In genomic region chr16:77329160-77329691, GRCm38 (mm10) we compare ENCODE assay signal across 8 mouse cellular contexts.
A peak's percentile ranks its signal among the peaks of the same experiment; 100 is the strongest.
DNase-seq lines count a peak whose midpoint lies in the region; ATAC-seq lines count a peak whose summit lies in the region.

No protein-coding gene starts in this region.

- H3K9me3 ChIP-seq in erythroblast, embryonic 14.5 days (ENCODE audit: control insufficient read depth, low read length), result no peaks in the 10 kb centered on the region
- no peaks in the 10 kb centered on the region for H3K9me3 ChIP-seq in forebrain, embryonic 12.5 days
- H3K9me3 ChIP-seq in heart, embryonic 16.5 days (replicated peaks; ENCODE audit: control insufficient read depth, low read length), result no peaks in the 10 kb centered on the region
- H3K9me3 ChIP-seq in liver, embryonic 13.5 days (replicated peaks), result no peaks in the 10 kb centered on the region
- no peaks in the 10 kb centered on the region for H3K9me3 ChIP-seq in stomach, embryonic 16.5 days (replicated peaks; ENCODE audit: control insufficient read depth, low read length)

- 5% methylated on average over 17 of the region's 17 CpGs for WGBS in forebrain, embryonic 12.5 days
- WGBS in heart, embryonic 16.5 days, result 6% methylated on average over 17 of the region's 17 CpGs
- 36% methylated on average over 17 of the region's 17 CpGs for WGBS in liver, embryonic 13.5 days (ENCODE audit: insufficient replicate concordance)
- WGBS in stomach, embryonic 16.5 days, result 3% methylated on average over 17 of the region's 17 CpGs

- H3K27ac ChIP-seq in forebrain, embryonic 12.5 days, result peak overlapping the region; percentile 93
- H3K27ac ChIP-seq in heart, embryonic 16.5 days (ENCODE audit: low read length), result peak overlapping the region; percentile 99
- peak overlapping the region; percentile 80 for H3K27ac ChIP-seq in liver, embryonic 13.5 days
- peak overlapping the region; percentile 98 for H3K27ac ChIP-seq in stomach, embryonic 16.5 days (ENCODE audit: low read length)

- H3K27me3 ChIP-seq in erythroblast, embryonic 14.5 days (ENCODE audit: control insufficient read depth), result no peaks in the 10 kb centered on the region
- no peaks in the 10 kb centered on the region for H3K27me3 ChIP-seq in forebrain, embryonic 12.5 days
- H3K27me3 ChIP-seq in heart, embryonic 16.5 days (ENCODE audit: control insufficient read depth, insufficient read depth, low read length), result no peaks in the 10 kb centered on the region
- H3K27me3 ChIP-seq in liver, embryonic 13.5 days, result no peaks in the 10 kb centered on the region
- H3K27me3 ChIP-seq in stomach, embryonic 16.5 days (ENCODE audit: control insufficient read depth, insufficient read depth, low read length), result no peaks in the 10 kb centered on the region

- no peaks in the 10 kb centered on the region for H3K4me1 ChIP-seq in erythroblast, embryonic 14.5 days (ENCODE audit: control insufficient read depth)
- peaks cover 38% of the 10 kb centered on the region for H3K4me1 ChIP-seq in forebrain, embryonic 12.5 days
- peaks cover 8% of the 10 kb centered on the region; the same call in 1 of the 2 replicates for H3K4me1 ChIP-seq in heart, embryonic 16.5 days (ENCODE audit: control insufficient read depth, insufficient read depth, low read length)
- no peaks in the 10 kb centered on the region for H3K4me1 ChIP-seq in liver, embryonic 13.5 days (replicated peaks)
- H3K4me1 ChIP-seq in stomach, embryonic 16.5 days (ENCODE audit: control insufficient read depth, insufficient read depth, low read length), result peaks cover 7% of the 10 kb centered on the region

- peak overlapping the region; percentile 66 for H3K9ac ChIP-seq in forebrain, embryonic 12.5 days
- peak overlapping the region; percentile 89 for H3K9ac ChIP-seq in heart, embryonic 16.5 days (ENCODE audit: low read length)
- H3K9ac ChIP-seq in liver, embryonic 13.5 days, result peak overlapping the region; percentile 49
- peak overlapping the region; percentile 84 for H3K9ac ChIP-seq in stomach, embryonic 16.5 days (ENCODE audit: low read length)

- no peak for ATAC-seq in erythroblast, adult 5-6 weeks (replicated peaks; ENCODE audit: low FRiP score, poor library complexity, severe bottlenecking)
- ATAC-seq in forebrain, embryonic 12.5 days (ENCODE audit: low FRiP score), result peak; percentile 56
- ATAC-seq in heart, embryonic 16.5 days (replicated peaks; ENCODE audit: extremely low read depth, insufficient read depth, low FRiP score), result peak; percentile 76
- peak; percentile 50 for ATAC-seq in liver, embryonic 13.5 days (ENCODE audit: low read depth)
- peak; percentile 64; the same call in 1 of the 2 replicates for ATAC-seq in stomach, embryonic 16.5 days (ENCODE audit: insufficient read depth, low FRiP score)

- no peaks in the 10 kb centered on the region for H3K36me3 ChIP-seq in erythroblast, embryonic 14.5 days (ENCODE audit: control insufficient read depth)
- H3K36me3 ChIP-seq in forebrain, embryonic 12.5 days (replicated peaks), result peaks cover 8% of the 10 kb centered on the region; the same call in 1 of the 2 replicates
- peaks cover 3% of the 10 kb centered on the region; the same call in 1 of the 2 replicates for H3K36me3 ChIP-seq in heart, embryonic 16.5 days (ENCODE audit: control insufficient read depth, insufficient read depth)
- no peaks in the 10 kb centered on the region for H3K36me3 ChIP-seq in liver, embryonic 13.5 days
- H3K36me3 ChIP-seq in stomach, embryonic 16.5 days (ENCODE audit: control insufficient read depth, insufficient read depth, low read length), result no peaks in the 10 kb centered on the region

- H3K4me3 ChIP-seq in erythroblast, embryonic 14.5 days (replicated peaks), result peak overlapping the region; percentile 23
- peak overlapping the region; percentile 44 for H3K4me3 ChIP-seq in forebrain, embryonic 12.5 days (replicated peaks)
- H3K4me3 ChIP-seq in heart, embryonic 16.5 days (ENCODE audit: low read length), result peak overlapping the region; percentile 74
- H3K4me3 ChIP-seq in liver, embryonic 13.5 days (replicated peaks), result peak overlapping the region; percentile 44
- peak overlapping the region; percentile 55 for H3K4me3 ChIP-seq in stomach, embryonic 16.5 days (replicated peaks; ENCODE audit: low read length)

- peak overlapping the region; percentile 55 for H3K4me2 ChIP-seq in forebrain, embryonic 12.5 days
- peak overlapping the region; percentile 82 for H3K4me2 ChIP-seq in heart, embryonic 16.5 days (ENCODE audit: low read depth, low read length)
- peak overlapping the region; percentile 51 for H3K4me2 ChIP-seq in liver, embryonic 13.5 days
- peak overlapping the region; percentile 52 for H3K4me2 ChIP-seq in stomach, embryonic 16.5 days (ENCODE audit: low read depth, low read length)

- peak; percentile 79 for DNase-seq in kidney, postnatal 10 days
- DNase-seq in liver, embryonic 13.5 days, result no peak
- DNase-seq in monocyte, adult 2 months (ENCODE audit: low read depth in 1 of 2, low spot score in 2 of 2), result peak; percentile 1 to 6

Comparison
In these comparisons a context has a peak if more than half of its experiments do, and no peak if none do; other contexts are left out.
1. H3K4me3 ChIP-seq: peak in every context shown above with its lines; median percentile 74 in heart, embryonic 16.5 days; 55 in stomach, embryonic 16.5 days; 44 in forebrain, embryonic 12.5 days; 44 in liver, embryonic 13.5 days; 23 in erythroblast, embryonic 14.5 days.